Mouse (Mus musculus): ENCODE data around the gene Gata2. TPM values are rescaled to one million over a fixed set of nuclear protein-coding genes. Genes with fewer than 3 reads are reported as not detected.
A peak's percentile ranks its signal among the peaks of the same experiment; 100 is the strongest.

Gata2 gene
- total RNA-seq, 2 experiments from 2014 or later = 2.6 to 3.1 TPM

DNA sequence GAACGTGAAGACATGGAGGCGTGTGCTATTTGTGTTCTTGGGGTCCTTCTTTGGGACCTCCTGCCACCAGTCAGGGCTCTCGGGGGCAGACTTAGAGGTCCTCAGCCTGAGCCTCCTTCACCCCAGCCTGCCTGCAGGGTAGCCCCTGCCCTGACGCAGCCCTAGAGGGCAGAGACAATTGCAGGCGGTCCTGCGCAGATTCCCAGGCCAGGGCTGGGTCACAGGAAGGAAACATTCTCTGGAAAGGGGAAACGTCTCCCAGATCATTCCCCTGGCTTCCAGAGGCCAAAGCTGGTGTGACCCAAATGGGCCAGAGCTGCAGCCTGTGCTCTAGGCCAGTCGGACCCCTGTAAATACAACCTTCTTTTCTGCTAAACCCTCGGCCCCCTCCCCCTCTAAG lies 12.2 kb downstream of the Gata2 start:
- intact Hi-C loops (cut with DNase I) = no loop called here
- DNase-seq = no peak

GRCm38 (mm10) chr6:88206566-88206965 lies 12.9 kb downstream of the Gata2 start:
- intact Hi-C loops (cut with DNase I) = no loop called here
- no peak for DNase-seq

DNA sequence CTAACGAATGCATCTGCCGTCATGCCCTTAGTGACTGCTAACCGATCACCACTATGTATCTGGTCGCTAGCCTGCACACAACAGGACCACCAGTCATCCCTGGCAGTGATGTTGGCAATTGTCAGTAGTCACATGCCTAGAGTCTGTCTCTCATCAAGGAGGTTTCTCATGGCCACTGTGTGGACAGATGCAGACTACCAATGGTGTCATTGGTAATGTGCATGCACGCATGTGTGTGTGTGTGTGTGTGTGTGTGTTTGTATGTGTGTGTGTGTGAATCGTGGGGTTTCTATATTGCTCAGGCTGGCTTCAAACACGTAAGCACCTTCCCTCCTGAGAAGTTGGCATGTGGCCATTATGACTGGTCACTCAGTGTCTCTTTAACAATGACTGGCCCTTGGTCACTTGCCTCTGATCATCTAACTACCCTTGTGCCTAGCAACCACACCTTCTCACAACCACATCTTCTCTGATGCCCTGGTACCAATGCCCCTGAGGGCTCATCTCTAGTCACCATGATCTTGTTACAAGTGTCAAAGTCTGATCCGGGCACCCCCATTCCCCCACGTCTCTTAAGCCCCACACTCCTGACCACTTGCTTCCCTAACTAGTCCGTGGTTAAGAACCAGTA lies 13.8 kb downstream of the Gata2 start:
- DNase-seq = no peak
- intact Hi-C loops (cut with DNase I) = no loop called here

GRCm38 (mm10) chr6:88208321-88208720 lies 14.6 kb downstream of the Gata2 start:
- intact Hi-C loops (cut with DNase I) = no loop called here
- DNase-seq = no peak

DNA sequence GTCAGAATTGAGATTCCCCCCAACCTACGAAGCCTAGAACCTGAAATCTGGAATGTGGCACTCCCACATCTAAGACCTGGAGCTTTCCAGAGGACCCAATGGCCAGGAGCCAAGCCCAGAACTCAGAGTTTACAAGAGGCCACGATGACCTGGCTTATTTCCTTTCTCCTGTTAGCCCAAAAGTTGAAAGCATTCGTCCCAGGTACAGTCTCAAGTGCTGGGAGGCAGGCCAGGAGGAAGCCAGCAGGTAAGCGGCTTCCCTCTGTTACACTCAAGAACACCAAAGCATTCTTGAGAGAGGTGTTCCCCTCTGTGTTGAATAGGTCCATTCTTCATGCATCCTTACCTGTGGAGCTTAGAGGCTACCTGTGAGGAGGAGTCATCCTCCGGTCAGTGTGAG lies 15.8 kb downstream of the Gata2 start:
- no peak for DNase-seq
- intact Hi-C loops (cut with DNase I) = no loop called here

GRCm38 (mm10) chr6:88210182-88210581 lies 16.5 kb downstream of the Gata2 start:
- DNase-seq = no peak
- intact Hi-C loops (cut with DNase I) = no loop called here

DNA sequence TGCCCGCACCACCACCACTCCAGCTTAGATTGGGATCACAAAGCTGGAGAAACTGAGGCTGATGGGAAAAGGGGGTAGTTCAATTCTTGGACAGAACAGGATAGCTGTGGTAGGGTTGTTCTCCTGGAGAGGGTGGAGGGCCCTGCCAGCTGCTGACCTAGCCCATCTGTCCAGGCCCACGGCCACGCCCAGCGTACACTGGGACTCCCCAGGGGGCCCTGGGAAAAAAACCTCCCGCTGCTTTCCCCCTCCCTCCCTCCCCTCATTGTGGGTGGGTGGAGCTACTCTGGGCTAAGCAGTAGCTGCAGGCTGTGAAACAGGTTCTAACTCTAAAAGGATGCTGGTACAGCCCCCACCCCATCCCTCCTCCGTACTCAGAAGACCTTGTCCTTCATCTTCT lies 22.1 kb downstream of the Gata2 start:
- intact Hi-C loops (cut with DNase I) = no loop called here
- DNase-seq = no peak

DNA sequence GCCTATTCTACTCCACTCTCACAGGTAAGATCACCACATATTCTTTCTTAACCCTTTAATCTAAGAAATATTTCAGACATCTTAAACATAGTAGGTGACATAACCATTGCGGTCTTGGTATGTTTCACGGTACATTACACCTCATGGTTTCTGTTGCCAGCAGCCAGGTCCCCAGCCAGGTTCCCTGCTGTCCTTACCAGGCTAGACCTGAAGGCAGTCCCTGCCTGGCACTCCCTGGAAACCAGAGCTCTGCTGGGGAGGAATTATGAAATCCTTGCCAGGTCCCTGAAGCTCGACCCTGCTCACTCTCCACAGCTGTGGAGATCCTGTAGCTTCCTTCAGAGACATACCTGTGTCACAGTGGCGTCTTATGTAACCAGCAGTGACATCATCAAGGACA lies 22.5 kb downstream of the Gata2 start:
- no peak for DNase-seq

GRCm38 (mm10) chr6:88219094-88219493 lies 25.4 kb downstream of the Gata2 start:
- intact Hi-C loops (cut with DNase I) = no loop called here

More for the DNA sequence above, 22.5 kb downstream of the Gata2 start:
- intact Hi-C loops (cut with DNase I) = no loop called here

GRCm38 (mm10) chr6:88221968-88222367 lies 28.3 kb downstream of the Gata2 start, which contains the start of gene Dnajb8:
Gene Dnajb8, plus strand, starts transcription at chr6:88222268.
- intact Hi-C loops (cut with DNase I) = no loop called here
- no peak for DNase-seq

More at GRCm38 (mm10) chr6:88219094-88219493, 25.4 kb downstream of the Gata2 start:
- DNase-seq = no peak

DNA sequence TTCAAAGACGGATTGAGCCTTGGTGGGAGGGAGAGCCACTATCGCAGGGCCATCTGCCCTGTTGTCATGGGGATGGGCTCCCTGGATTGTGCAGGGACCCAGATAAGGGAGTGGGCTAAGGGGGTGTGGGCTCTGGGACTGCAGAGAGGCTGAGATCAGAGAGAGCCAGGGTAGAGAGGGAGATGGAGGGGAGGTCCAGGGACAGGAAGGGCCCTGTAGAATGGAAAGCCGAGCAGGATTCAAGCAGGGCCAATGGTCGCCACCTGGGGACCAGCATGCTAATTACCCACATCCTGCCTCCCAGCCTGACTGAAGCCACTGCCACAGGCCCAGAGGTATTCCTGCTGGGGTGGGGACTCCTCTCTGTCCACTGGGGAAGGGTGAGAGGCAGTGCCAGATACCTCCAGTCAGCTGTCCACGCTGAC lies 32.9 kb downstream of the Gata2 start:
- DNase-seq = no peak
- intact Hi-C loops (cut with DNase I) = no loop called here

GRCm38 (mm10) chr6:88227537-88227936 lies 33.8 kb downstream of the Gata2 start:
- intact Hi-C loops (cut with DNase I) = no loop called here
- no peak for DNase-seq

GRCm38 (mm10) chr6:88229221-88229620 lies 35.5 kb downstream of the Gata2 start:
- DNase-seq = no peak
- intact Hi-C loops (cut with DNase I) = no loop called here

DNA sequence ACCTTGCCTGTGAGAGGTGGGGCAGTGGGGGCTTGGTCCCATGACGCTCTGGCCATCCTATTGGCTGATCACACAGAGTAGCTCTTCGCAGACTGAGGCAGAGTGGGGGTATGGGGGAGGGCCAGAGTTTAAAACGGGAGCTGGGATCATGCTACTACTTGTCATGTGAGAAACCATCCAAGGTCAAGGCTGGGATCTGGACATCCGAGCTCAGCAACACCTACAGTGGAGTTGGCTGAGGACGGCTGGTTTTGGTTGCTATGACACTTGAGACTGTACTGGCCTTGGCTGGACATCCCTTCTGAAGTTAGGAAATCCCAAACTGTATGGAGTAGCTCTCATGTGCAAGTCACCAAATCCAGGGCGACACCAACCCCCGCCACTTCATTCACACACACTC lies 38.1 kb downstream of the Gata2 start:
- no peak for DNase-seq
- intact Hi-C loops (cut with DNase I) = no loop called here

GRCm38 (mm10) chr6:88232221-88232620 lies 38.5 kb downstream of the Gata2 start:
- DNase-seq = no peak
- intact Hi-C loops (cut with DNase I) = no loop called here

GRCm38 (mm10) chr6:88233996-88234395 lies 40.3 kb downstream of the Gata2 start:
- DNase-seq = no peak
- intact Hi-C loops (cut with DNase I) = no loop called here

- no peak for DNase-seq
- intact Hi-C loops (cut with DNase I) = no loop called here
Observed at GRCm38 (mm10) chr6:88235461-88235860, 41.8 kb downstream of the Gata2 start.

GRCm38 (mm10) chr6:88235983-88236382 lies 42.3 kb downstream of the Gata2 start:
- intact Hi-C loops (cut with DNase I) = no loop called here
- peak; percentile 13 for DNase-seq

- intact Hi-C loops (cut with DNase I) = no loop called here
- peak; percentile 13 for DNase-seq
Observed at GRCm38 (mm10) chr6:88236513-88236912, 42.8 kb downstream of the Gata2 start.

- intact Hi-C loops (cut with DNase I) = no loop called here
- DNase-seq = peak; percentile 66
Observed at GRCm38 (mm10) chr6:88242604-88243003, 48.9 kb downstream of the Gata2 start.

GRCm38 (mm10) chr6:88249231-88249630 lies 55.5 kb downstream of the Gata2 start:
- intact Hi-C loops (cut with DNase I) = no loop called here
- DNase-seq = no peak

DNA sequence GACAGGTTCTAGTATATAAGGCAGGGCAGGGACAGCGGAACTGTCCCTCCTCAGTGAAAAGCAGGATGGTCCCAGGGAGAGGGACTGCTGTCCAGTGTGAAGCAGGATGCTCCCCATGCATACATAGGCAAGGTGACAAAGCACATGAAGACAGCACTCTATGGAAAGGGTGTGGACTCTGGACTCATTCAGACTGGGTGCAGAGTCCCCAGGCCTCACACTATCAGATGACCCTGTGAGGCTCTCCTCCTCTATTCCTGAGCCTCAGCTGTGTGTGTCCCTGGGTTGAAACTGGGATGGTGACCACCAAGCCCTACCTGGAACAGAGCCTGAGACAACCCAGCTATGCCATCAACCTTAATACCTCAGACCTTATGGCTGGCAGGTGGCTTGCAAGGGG lies 57.7 kb downstream of the Gata2 start:
- no peak for DNase-seq
- intact Hi-C loops (cut with DNase I) = no loop called here

All from left cerebral cortex, postnatal 4 days (tissue).